Comparison of ENCODE assay signal across 7 mouse cellular contexts in the genomic region with DNA sequence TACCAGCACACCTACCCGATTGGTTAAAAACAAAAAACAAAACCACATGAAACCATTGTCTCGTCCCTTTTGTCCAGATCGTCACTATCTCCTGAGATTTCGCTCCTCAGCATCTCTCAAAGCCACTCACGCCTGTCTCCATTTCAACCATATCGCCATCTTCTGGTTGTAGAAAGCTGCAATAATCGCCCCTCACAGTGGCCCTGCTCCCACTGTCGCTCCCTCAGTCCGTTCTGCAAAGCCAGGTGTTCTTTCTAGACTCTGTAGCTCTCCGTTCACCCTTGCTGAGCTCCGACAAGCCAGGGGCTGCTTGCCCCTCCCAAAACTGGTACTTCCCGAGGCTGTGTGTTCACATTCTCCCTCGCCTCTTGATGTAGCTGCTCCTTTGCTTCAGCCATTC.
DNase-seq lines count a peak whose midpoint lies in the region; ATAC-seq lines count a peak whose summit lies in the region.

No protein-coding gene starts in this region.

- no peak overlapping the region for H3K9ac ChIP-seq in liver, embryonic 11.5 days (ENCODE audit: low read depth, low read length)
- no peak overlapping the region for H3K9ac ChIP-seq in liver, embryonic 12.5 days
- peak overlapping the region; percentile 49; the same call in 1 of the 2 replicates for H3K9ac ChIP-seq in hindbrain, embryonic 13.5 days

- no peak overlapping the region for H3K4me3 ChIP-seq in liver, embryonic 11.5 days (ENCODE audit: low read depth, low read length)
- H3K4me3 ChIP-seq in liver, embryonic 12.5 days: no peak overlapping the region
- peak overlapping the region; percentile 26; the same call in 1 of the 2 replicates for H3K4me3 ChIP-seq in forebrain, embryonic 10.5 days
- H3K4me3 ChIP-seq in hindbrain, embryonic 13.5 days: peak overlapping the region; percentile 15; the same call in 1 of the 2 replicates
- peak overlapping the region; percentile 32 for H3K4me3 ChIP-seq in midbrain, embryonic 10.5 days

- H3K27ac ChIP-seq in liver, embryonic 11.5 days (ENCODE audit: low read depth, low read length): no peak overlapping the region
- H3K27ac ChIP-seq in liver, embryonic 12.5 days: no peak overlapping the region
- no peak overlapping the region for H3K27ac ChIP-seq in forebrain, embryonic 10.5 days
- H3K27ac ChIP-seq in hindbrain, embryonic 13.5 days: no peak overlapping the region
- H3K27ac ChIP-seq in midbrain, embryonic 10.5 days (replicated peaks): no peak overlapping the region

- no peaks in the 10 kb centered on the region for H3K9me3 ChIP-seq in liver, embryonic 11.5 days (ENCODE audit: control insufficient read depth, low read length)
- H3K9me3 ChIP-seq in liver, embryonic 12.5 days (replicated peaks): no peaks in the 10 kb centered on the region
- no peaks in the 10 kb centered on the region for H3K9me3 ChIP-seq in forebrain, embryonic 10.5 days
- no peaks in the 10 kb centered on the region for H3K9me3 ChIP-seq in hindbrain, embryonic 13.5 days
- H3K9me3 ChIP-seq in midbrain, embryonic 10.5 days (replicated peaks): no peaks in the 10 kb centered on the region

- H3K36me3 ChIP-seq in liver, embryonic 11.5 days (ENCODE audit: control insufficient read depth, insufficient read depth, low read length): no peaks in the 10 kb centered on the region
- H3K36me3 ChIP-seq in liver, embryonic 12.5 days: no peaks in the 10 kb centered on the region
- no peaks in the 10 kb centered on the region for H3K36me3 ChIP-seq in forebrain, embryonic 10.5 days (replicated peaks)
- H3K36me3 ChIP-seq in hindbrain, embryonic 13.5 days: no peaks in the 10 kb centered on the region
- no peaks in the 10 kb centered on the region for H3K36me3 ChIP-seq in midbrain, embryonic 10.5 days

- H3K27me3 ChIP-seq in liver, embryonic 11.5 days (replicated peaks; ENCODE audit: control insufficient read depth, insufficient read depth, low read length): 0 out of 2 replicates have a peak, but pooled peaks cover 2% of the 10 kb centered on the region
- H3K27me3 ChIP-seq in liver, embryonic 12.5 days (replicated peaks): peaks cover 17% of the 10 kb centered on the region
- H3K27me3 ChIP-seq in forebrain, embryonic 10.5 days (ENCODE audit: poor library complexity, severe bottlenecking): 0 out of 2 replicates have a peak, but pooled peaks cover 14% of the 10 kb centered on the region
- no peaks in the 10 kb centered on the region for H3K27me3 ChIP-seq in hindbrain, embryonic 13.5 days
- H3K27me3 ChIP-seq in midbrain, embryonic 10.5 days (ENCODE audit: low read depth, poor library complexity, severe bottlenecking): 0 out of 2 replicates have a peak, but pooled peaks cover 9% of the 10 kb centered on the region

- ATAC-seq in liver, embryonic 11.5 days (replicated peaks; ENCODE audit: low FRiP score): no peak
- ATAC-seq in liver, embryonic 12.5 days: no peak
- peak; percentile 28; the same call in 1 of the 2 replicates for ATAC-seq in hindbrain, embryonic 13.5 days (ENCODE audit: low FRiP score)

- DNase-seq in liver, embryonic 11.5 days (ENCODE audit: low spot score): no peak
- no peak for DNase-seq in forebrain, embryonic 10.5 days (ENCODE audit: extremely low spot score, low spot score)
- no peak for DNase-seq in midbrain, embryonic 10.5 days (ENCODE audit: low spot score)
- no peak for DNase-seq in spleen, adult 18-20 months
- DNase-seq in testis, postnatal 14 days (ENCODE audit: low spot score): no peak

- WGBS in liver, embryonic 11.5 days: 26% methylated on average over 13 of the region's 13 CpGs
- 25% methylated on average over 13 of the region's 13 CpGs for WGBS in liver, embryonic 12.5 days (ENCODE audit: insufficient replicate concordance)
- WGBS in forebrain, embryonic 10.5 days: 37% methylated on average over 13 of the region's 13 CpGs
- WGBS in hindbrain, embryonic 13.5 days: 30% methylated on average over 13 of the region's 13 CpGs
- 31% methylated on average over 13 of the region's 13 CpGs for WGBS in midbrain, embryonic 10.5 days

- no peaks in the 10 kb centered on the region for H3K4me1 ChIP-seq in liver, embryonic 11.5 days (replicated peaks; ENCODE audit: control insufficient read depth, insufficient read depth, low read length)
- H3K4me1 ChIP-seq in liver, embryonic 12.5 days: no peaks in the 10 kb centered on the region
- H3K4me1 ChIP-seq in forebrain, embryonic 10.5 days: peaks cover 12% of the 10 kb centered on the region
- peaks cover 9% of the 10 kb centered on the region; the same call in 1 of the 2 replicates for H3K4me1 ChIP-seq in hindbrain, embryonic 13.5 days (replicated peaks)
- H3K4me1 ChIP-seq in midbrain, embryonic 10.5 days: peaks cover 6% of the 10 kb centered on the region

- H3K4me2 ChIP-seq in liver, embryonic 11.5 days: peak overlapping the region; percentile 26; the same call in 1 of the 2 replicates
- H3K4me2 ChIP-seq in liver, embryonic 12.5 days: no peak overlapping the region
- H3K4me2 ChIP-seq in hindbrain, embryonic 13.5 days: peak overlapping the region; percentile 36

Comparison
In these comparisons a context has a peak if more than half of its experiments do, and no peak if none do; other contexts are left out.
1. H3K4me3 ChIP-seq: peak in forebrain, embryonic 10.5 days (single experiment), hindbrain, embryonic 13.5 days (single experiment) and midbrain, embryonic 10.5 days (single experiment); none in liver, embryonic 11.5 days (single experiment) and liver, embryonic 12.5 days (single experiment).